Mouse (Mus musculus) small intestine, adult 2 months (tissue): ENCODE data around the gene B4galt5.

Experiments used
- CTCF ChIP-seq: fragments of 200-500 bp; IDR thresholded peaks from 2 replicates; pipeline ENCODE4 v1.5.1; 2012; ENCODE audit warnings: low read depth, mild to moderate bottlenecking, control low read depth, inconsistent platforms, low read length, moderate library complexity, mixed read lengths; ENCODE audit not compliant: insufficient replicate concordance, insufficient read length; ENCODE audit errors: extremely low read depth
- POLR2A ChIP-seq: fragments of 200-500 bp; IDR thresholded peaks from 2 replicates; pipeline ENCODE4 v1.6.1; 2012; ENCODE audit warnings: low read depth, mild to moderate bottlenecking, control low read depth, inconsistent platforms, low read length, moderate library complexity

DNA sequence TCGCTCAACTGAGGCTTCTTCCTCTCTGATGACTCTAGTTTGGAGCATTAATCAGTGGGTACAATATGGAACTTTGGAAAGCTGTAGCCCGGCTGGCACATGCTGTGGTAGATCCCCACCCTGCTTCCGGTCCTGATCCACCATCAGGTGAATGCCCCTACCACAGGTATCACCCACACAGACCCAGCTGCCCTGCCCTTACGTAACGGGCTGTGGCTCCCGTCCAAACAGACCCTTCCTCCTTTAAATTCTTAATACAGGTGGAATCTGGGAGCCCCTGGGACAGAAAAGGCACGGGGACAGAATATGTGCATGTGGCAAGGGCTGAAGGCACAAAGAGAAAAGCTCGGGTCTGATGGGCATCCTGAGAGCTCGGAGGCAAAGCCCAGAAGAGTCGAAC is 73.1 kb downstream of the B4galt5 start:
- no peak for TF ChIP-seq CTCF
- TF ChIP-seq POLR2A: no peak
